Mouse (Mus musculus) c-Kit-positive CD71-negative TER-119-negative erythroid progenitor cells, embryonic 14.5 days (primary cell): Measurements from ENCODE around the gene Dis3l2.

Source experiments
- DNase-seq: peaks from one replicate; pipeline ENCODE4 v3.0.0-alpha.2; 2013; ENCODE audit warnings: low read depth

Dis3l2 gene

DNA sequence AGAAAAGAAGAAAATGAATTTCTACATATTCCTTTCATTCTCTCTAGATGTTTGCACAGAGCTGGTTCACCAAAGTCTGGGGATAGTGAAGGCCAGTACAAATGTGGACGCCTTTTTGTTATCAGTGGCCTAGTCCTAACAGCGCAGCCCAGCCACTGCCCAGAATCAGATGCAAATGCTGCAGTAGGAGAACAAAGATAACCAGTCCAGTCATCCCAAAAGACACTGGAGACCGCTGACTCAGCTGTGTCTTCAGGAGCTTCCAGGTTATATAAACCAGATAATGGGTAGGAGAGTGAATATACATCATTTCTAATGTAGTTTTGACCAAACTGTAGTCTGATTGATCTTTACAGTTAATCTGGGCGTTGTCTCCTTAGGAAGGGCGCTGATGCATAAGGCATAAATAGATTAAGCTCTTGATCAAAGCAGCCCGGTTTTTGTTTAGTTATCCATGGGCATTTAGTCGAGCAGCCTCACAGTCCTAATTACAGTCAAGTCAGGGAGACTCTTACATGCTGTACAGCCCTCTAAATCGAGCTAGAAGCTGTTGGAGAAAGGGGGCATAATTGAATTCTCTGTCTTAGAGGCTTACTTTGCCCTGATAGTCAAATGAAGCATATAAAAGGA is 212.9 kb downstream of the Dis3l2 start:
- peak; percentile 7 for DNase-seq

DNA sequence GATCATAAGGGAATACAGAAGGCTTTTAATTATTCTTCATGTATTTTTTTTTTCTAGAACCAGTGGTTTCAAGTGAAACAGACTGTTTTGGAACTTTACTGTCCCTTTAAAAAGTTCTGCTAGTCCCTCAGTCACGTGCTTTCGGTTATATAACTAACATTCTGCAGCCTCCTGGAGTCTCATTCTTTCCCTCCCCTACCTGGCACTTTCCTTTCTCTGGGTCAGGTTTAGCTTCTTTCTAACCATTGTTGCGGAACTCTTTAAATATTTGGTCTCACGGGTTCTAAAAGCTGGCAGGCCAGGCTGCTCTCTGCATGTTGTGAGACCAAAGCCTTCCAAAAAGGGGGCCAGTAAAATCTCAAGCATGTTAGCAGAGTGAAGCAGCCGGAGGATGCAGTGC is 222.2 kb downstream of the Dis3l2 start:
- DNase-seq = no peak

DNA sequence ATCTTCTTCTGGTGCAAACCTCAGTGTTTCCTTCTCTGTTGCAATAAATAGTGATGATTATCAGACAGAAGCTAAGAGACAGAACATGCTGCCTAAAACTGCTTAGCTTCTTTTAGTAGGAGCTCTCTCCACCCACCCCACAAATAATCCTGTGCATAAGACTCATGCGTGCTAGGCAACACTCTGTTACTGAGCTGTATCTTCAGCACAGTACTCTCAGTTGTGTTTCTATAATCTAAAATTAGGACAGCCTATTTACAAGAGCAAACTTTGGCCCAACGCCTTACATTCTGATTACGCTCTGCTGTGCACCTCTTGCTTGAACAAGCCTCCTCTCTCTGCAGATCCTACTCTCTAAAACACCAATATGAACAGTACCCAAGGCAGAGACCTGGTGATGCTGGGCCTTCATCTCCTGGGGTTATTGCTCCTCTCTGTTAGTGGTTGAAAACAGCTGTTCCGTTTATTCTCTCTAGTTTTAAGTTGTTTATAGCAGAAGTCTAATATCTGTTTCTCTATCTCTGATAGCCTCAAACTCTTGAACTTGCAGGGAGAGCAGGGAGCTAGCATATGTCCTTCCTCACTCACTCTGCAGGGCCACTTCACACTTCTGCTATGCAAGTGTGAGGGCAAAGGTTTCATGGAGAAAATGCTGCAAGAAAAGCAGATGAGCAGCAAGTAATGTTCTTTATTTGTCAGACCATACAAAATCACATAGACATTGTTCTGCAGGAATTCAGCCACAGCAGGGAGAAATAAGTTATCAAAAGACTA is 228.2 kb downstream of the Dis3l2 start:
- no peak for DNase-seq

DNA sequence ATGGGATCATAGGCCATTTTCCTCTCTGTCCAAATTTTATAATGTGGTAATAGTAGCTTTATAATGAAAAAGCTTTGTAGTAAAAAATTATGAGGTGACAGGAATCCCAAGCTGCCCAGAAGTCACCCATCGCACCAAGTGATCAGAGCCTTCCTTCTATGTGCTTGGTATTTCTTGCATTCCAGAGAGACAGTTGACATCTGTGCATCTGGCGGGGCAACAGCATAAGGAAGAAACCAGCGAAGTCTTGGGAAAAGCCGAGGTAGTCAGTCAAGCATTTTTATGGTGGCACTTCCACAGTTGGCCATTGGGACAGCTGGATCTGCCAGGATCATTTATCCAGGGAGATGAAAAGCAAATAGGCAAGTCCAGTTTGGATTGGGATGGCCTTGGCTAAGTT is 229.2 kb downstream of the Dis3l2 start:
- DNase-seq = no peak

DNA sequence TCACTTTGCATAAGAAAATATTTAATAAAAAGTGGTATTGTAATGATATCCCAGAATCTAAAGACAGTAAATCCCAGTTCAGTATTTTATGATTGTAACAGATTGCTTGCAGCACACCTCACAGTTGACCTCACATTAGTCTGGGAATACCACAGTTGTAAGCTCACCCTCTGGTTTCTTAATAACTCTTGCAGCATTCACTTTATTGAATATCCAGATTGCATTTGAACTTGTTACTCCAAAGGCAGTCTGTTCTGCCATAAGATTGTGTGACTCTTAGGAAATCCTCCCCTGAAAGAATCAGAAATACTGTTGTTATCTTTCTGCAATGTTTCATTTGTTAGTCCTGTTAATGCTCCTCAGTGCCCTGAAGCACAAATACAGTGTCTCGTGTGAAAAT is 230.0 kb downstream of the Dis3l2 start:
- DNase-seq = no peak

DNA sequence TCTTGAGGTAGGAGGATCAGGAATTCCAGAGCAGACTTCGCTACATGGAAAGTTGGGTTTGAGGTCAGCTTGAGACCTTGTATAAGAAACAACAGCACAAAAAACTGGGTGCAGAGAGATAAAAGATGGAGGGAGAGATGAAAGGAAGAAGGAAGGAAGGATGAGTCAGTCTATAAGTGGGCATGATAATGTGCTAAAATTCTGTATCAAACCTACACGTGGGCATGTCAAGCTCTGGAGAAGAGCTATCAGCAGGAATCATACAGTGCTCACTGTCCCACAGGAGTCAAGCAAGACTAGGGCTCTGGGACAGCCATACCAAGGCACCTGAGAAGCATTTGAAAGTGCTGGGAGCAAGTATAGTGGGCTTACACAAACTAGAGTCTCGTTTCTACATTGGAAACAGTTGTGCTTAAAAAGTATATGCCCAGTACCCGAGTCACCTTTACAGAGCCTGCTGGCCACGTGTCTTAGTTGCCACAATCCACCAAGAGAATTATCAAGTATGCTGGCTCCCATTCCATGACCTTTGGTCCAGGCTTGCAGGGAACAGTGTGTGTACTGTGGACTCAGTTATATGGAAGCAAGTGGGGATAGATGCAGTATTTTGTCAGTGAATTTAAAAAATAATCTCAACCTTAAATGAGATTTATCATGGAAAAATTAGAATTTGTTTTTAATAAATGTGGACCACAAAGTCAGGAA is 248.0 kb downstream of the Dis3l2 start:
- DNase-seq = no peak

DNA sequence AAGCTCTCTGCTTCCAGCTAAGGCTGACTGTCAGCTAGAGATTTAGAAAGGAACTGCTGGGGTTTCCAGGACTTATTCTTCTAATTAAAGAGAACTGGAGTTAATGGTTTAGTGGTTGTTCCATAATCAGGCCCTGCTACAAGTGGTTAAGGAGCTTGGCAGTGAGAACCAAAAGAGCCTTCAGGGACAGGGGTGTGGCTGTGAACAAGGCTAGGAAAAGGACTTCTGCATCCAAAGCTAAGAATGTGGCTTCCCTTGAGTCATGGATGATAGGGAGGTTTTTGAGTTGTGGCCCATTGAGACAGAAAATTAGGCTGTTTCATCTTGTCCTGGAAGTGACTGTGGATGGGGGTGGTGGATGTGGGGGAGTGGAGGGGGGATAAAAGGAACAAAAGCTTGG is 252.2 kb downstream of the Dis3l2 start:
- no peak for DNase-seq

DNA sequence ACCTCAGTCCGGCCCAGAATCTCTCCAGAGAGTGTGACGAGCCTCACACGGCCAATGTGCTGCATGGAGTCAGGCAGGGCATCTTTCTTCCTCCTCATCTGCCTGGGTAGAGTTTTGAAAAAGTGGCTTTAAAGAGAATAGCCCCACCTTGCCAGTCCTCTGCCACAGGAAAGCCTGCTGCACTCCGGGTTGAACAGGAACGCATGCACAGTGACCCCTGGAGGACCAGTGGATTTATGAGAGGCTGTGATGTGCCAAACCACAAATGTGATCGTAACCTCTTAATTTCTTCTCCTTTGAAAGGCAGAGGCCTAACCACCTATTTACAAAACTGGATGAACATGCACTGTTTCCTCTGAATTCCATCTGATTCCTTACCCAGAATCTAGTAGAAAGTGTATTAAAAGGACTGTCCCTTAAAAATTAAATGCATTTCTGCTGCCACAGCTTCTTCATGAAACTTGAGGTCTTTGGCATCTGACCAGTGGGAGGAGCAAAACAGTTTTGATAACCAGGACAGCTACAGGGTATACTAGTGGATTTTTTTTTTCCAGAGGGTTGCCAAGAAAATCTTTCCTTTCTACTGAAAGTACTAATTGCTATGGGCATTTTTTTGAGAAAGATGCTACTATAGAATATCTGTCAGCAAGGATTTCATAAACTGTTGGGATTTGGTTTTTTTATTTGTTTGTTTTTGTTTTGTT is 264.8 kb downstream of the Dis3l2 start:
- DNase-seq = no peak

DNA sequence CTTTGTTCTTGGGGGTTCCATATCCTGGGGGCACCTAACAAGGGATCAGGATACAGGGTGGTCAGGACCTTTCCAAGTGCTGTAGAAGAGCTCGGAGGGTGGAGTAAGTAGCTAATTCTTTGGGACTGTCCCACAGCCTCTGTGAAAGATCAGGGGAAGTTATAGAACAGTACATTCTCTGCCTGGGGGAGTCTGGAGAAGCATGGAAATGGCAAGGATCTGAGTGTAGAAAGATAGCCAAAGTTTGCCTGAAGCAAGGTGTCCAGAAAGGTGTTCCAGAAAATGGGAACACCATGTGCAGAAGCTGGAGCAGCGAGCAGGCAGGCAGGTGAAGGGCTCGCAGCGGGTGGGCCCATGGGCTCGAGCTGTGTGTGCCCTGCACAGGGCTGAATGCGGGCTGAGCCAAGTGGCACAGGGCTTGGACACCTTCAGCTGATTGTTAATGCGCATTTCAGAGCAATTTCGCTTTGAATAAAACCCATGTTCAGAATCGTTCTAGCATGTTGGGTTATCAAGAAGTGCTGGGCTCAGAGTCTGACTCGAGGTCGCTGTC is 265.6 kb downstream of the Dis3l2 start:
- no peak for DNase-seq

DNA sequence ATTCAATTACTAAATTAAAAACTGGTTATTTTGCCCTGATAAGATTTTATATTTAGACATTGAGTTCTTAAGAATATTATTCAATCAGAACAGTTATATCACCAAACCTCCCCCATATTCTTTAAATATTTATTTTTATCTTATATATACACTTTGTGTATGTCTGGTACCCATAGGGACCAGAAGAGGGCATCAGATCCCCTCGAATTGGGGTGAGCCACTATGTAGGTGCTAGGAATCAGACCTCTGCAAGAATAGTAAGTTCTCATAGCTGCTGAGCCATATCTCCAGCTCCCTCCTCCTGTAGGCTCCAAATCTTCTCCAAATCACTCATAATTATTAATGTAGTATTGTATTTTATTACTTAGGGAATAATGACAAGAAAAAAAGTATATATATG is 269.1 kb downstream of the Dis3l2 start:
- DNase-seq = no peak

DNA sequence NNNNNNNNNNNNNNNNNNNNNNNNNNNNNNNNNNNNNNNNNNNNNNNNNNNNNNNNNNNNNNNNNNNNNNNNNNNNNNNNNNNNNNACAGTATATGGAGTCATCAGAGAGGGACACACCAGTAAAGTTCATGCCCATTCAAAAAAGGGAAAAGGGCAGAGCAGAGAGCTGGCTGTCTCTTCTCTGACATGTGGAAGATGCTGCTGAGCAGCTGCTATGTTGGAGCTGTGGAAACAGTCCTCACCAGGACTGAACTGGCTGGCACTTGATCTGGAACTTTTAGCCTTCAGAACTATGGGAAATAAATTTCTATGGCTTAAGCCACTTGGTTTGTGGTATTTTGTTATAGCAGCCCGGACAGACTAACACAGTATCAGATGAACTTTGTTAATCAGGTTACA is 273.4 kb downstream of the Dis3l2 start:
- DNase-seq = no peak

DNA sequence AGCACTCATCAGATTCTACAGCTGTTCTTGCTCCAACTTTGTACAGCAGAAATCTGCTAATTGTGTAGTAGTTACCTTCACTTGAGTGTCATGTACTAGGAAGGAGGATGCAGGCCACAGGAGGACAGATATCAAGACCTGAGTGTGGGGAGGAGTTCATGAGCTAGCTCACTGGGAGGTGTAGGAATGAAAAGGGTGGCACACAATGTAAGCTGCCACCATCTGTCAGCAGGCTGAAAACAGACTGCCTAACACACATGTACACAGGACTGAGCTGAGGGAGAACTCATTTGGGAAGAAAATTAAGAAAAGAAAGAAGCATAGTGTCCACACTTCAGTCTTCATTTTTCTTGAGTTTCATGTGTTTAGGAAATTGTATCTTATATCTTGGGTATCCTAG is 282.8 kb downstream of the Dis3l2 start:
- no peak for DNase-seq

DNA sequence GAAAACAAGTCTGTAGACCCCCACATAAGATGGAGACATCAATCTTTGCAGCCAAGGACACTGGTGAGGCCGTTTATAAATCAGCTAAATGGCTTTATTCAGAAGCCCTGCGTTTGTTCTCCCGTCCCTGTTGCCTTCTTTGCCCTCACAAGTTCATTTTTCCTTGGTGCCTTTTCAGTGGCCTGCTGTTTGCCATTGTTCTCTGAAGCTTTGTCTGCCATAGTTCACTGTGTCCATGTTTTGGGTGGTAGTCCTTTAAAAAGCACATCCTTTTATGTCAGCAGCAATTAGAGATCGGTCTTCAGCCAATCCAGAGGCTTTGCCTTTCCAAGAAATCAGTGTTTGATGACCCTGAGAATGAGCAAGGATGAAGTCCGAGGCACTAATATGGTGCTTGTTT is 289.2 kb downstream of the Dis3l2 start:
- no peak for DNase-seq

DNA sequence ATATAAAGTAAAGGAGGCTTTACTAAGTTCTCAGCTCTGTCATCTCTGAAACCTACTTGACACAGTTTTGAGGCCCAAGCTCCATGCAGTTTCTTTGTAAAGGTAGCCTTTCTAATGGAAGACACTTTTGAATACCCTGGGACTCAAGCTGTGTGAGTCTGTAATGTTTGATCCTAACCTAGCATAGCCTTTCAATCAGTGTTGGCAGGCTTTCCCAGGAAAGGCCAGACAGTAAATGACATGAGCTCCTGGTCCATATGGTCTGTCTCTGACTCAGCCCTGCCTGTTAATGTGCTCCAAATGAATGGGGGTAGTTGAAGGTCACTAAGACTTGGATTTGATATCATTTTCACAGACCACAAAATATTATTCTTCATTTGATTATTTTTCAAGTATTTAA is 290.4 kb downstream of the Dis3l2 start:
- no peak for DNase-seq

DNA sequence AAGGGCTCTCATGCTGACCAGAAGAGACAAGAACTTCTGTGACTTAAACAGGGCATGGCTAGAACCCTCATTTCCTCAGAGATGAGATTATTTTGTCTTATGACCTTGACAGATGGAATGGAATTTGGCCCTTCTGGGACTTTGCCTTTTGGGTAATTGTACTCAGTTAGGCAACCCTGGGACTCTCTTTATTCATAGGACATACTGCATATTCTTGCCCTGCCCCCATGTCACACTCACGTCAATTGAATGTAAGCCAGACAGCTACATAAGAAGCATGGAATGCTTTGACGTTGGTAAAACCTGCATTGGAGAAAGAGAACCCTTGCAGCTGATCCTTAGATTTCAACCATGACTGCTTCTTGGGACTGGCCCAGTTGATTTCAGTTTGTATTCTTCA is 294.4 kb downstream of the Dis3l2 start:
- DNase-seq = no peak

DNA sequence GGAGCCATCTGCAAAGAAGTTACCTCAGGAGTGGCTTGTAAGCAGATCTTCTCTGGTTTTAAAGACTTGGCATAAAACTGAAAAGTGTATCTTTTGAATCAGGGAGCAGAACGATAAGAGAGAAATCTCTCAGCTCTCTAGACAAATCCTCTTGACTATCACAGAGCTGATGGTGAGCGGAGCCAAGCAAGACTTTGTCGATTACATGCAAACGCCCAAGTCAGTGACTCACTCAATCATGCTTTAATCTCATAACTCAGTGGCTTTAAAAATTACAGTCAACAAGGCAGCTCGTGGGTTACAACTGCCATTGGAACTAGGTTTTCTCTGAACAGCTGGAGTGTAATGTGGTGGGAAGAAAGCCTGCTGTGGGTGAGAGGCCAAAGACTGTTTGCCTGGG is 297.8 kb downstream of the Dis3l2 start:
- DNase-seq = no peak

DNA sequence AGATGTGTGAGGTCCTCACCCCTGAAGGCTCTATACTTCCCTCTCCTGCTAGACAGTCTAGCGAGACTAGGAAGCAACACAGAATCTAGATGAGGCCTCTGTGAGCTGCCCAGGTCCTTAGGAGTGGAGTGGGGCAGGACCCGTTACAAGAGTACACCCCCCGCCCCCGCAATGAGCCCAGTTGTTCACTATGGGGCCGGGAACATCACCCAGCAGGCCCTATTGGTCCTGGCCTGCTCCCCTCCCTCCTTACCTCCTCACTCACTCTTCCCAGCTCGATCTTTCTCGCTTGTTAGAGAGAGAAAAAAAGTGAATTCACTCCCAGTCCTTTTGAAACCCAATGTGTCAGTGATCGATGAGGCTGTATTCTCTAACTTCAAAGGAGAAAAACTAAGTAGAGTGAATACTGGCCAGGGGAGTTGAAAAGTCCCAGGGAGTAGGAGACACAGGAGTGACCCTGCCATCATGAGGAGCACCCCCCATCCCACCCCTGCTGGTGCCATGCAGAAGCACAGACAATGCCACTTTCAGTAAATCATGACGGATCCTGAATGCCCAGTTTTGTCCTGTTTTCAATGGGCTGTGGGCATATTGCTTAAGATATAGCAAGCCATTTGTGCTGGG is 299.0 kb downstream of the Dis3l2 start:
- no peak for DNase-seq

DNA sequence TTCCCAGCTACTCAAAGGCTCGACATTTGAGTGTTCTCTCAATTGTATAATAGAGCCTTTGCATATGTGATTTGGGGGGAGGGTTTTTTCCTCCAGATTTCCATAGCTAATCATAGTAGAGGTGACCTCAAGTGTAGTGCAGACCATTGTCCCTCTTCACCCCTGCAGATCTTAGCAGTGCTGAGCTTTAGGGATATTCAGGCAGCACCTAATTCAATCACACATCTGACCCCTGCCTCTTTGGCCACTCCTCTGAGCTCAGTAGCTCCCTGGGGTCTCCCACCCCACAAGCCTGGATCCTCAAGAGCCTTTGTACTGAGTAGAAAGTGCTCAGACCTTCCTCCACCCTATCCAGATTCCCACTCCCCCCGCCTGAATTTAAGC is 299.6 kb downstream of the Dis3l2 start:
- DNase-seq = no peak

DNA sequence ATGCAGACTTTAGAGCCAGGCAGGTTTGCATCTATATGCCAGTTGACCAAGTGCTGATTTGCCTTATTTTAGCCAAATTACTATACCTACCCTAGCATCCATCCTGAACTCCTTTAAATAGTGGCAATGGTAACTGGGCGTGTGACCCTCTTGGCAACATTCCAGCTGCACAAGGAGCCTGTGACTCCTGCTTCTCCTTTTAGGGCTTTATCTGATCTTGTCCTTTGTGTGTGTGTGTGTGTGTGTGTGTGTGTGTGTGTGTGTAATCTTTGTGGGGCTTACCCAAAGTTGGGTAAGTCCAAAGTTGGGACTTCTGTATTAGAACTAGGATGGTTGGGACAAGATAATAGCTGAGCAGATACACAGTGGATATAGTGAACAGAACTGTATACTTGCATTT is 302.8 kb downstream of the Dis3l2 start:
- no peak for DNase-seq

DNA sequence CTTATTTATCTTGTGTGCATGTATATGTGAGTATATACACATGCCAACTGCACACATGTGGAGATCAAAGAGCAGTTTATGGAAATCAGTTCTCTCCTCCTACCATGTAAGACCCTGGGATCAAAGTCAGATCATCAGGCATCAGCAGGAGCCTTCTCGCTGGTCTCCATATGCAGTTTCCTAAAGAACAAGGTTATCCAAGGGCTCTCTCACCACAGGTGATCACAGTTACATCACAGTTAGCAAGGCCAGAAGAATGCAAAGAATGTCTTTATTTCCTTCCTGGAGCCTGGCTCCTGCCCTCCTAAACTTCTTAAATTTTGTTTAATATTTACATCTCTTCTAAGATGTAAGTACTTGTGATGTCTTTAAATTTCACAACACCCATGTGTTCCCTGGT is 304.6 kb downstream of the Dis3l2 start:
- no peak for DNase-seq

DNA sequence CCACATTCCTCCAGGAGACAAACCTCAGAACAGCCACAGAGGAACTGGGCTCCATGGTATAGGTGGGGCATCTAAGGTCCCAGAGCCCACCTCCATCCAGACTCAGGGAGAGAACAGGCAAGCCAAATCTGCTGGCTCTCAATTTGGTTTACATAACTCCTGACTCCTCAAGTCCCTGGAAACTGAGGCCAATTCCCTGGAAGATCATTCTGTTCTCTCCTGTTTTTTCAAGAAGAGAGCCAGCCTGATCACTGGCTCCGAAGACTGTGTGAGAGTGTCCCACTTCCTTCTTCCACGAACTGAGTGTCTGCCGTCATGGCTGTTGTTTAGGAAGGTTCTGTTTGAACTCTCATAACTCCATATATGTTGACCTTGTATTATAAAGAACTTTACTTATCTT is 305.5 kb downstream of the Dis3l2 start:
- DNase-seq = no peak
